Mouse (Mus musculus): ENCODE measurements at regions not wholly inside any gene's neighbourhood (a gene's known extent, or its start where the extent isn't known, plus 50 kb on each side); places are given as distances from the start of the nearest gene placed in this dataset.

DNA sequence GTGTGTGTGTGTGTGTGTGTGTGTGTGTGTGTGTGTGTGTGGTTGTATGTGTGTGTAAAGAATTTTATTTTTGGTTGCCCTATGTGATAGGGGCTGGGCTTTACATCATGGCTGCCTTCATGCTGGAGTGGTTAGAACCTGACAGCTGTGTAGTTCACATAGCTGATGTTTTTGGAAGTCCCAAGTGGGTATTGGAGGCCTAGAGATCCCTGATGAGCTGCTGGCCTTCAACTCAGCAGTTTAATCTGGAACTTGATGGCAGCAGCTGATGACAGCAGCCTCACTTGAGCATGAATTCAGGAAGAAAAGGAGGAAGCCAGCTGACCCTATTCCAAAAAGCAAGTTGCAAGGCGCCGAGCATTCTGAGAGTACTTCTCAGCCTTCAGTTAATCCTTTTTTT, 846.6 kb downstream of the Adgrl2 start:
- no peak for DNase-seq

DNA sequence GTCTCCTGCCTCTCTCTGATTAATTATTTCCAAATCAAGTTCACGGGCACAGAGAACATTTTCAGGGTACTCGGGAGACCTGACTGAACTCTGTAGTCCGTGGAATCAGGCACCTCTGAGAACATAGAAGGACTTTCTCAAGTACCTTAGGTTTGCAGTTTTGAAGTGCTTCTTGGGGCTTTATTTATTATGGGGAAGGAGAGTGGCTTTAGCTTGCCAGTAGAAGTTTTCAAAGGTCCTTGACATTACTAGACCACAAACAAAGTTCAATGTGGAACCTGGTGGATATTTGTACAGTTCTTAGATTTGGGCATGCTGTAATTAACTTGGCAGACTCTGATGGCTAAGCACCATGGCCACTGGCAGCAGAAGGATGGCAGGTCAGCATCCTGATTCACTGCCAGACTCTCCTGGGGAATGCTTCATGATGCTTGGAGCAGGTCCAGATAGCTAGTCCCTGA, 853.5 kb downstream of the Adgrl2 start:
- peak in 1 of 2 experiments; percentile 4 for DNase-seq

DNA sequence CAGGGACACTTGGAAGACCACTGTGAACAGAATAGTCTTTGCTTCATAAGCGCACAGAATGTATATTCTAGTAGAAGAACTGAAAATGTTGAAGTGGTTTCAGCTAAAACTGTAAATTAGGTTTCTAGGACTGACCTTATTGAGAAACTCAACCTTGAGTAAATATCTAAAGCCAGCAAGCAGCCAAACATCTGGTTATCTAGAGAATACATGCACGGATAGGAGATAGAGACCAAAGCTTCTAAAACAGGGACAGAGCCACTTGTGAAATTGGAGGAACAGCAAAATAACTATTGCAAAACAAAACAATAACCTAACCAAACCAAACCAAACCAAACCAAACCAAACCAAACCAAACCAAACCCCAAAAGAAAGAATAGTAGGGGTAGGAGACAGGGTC, 855.7 kb downstream of the Adgrl2 start:
- no peak for DNase-seq

DNA sequence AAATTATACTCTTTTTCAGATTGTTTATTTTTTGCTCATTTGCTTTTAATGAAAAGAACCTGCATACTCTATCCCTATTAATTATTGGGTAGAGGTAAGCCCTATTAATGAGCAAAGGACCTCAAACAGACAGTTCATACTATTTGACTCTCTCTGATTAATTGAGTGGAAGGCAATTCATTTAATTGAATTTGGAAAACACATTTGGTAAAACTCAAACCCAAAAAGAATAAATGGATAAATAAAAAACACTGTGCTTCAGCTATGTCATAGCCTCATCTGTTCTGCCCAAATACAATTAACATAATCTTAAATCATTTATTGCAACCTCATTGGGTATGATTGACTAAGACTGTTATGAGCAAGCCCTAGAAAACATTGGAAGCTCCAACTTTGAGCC, 874.8 kb downstream of the Adgrl2 start:
- DNase-seq, result no peak

DNA sequence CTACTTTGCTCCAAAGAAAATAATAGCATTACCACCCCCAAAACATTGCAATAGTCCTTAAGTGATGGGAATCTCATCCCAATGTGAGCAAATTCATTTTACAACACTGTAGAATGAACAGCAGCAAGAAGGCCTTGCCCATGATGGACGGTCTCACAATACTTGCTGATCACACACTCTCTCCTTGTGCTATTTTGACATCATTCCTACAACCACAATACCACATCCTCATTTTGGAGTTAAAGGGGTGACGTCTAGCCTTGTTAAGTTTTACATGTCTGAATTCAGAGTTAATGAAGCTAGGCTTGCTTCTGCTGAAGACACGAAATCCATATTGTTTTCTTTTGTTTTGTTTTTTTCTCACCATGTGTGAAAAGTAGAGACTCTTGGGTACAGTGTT, 878.2 kb downstream of the Adgrl2 start:
- no peak for DNase-seq

DNA sequence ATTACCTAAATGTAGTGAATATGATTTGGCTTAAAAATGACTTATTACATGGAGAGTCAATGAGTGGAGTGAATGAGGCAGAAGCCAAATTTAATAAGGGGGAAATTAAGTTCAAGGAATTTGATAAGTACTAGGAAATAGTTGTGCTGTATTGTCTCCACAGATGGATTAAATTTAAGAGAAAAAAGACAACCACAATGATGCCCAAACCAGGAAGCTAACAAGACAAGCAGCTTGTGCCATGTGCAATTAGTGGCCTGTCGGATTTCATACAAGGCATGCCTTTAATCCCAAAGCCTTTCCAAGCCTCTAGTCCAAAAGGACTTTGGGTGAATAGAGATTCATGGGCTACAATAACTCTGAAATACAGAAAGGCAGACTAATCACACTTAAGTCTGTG, 883.3 kb downstream of the Adgrl2 start:
- no peak for DNase-seq

DNA sequence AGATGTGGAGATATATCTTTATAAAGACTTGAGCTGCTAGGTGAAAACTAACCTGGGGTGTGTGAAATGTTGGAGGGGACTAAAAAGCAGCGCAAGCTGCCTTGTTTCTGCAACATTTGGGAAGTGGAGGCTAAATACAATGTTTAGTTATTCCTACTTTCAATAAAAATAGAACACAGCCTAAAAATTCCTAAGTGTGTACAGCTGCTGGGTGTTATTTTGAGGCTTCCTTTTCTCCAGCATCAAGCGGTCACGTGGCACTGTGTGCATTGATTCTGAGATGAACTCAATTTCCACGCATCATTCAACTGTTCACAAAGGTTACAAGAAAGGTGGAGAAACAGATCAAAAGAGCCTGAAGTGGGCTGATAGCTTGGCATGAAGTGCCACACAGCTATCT, 896.4 kb downstream of the Adgrl2 start:
- DNase-seq, result no peak

DNA sequence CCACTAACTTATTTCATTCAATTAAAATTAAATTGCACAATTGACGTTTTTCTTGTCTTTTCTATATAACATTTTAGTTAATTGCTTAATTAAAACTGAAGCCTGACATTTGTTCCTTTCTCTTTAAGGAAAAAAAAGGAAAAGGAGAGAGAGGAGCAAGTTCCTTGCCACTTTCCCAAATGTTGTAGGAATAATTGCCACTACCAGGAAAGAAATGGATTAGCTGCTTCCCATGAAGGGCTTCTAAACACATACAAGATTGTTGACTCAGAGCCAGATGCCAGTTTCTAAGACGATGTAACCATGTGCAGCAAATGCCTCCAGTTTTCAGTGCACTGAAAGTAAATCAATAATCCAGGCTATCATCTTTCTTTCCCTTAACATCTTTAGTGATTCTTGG, 914.5 kb downstream of the Adgrl2 start:
- no peak for DNase-seq

DNA sequence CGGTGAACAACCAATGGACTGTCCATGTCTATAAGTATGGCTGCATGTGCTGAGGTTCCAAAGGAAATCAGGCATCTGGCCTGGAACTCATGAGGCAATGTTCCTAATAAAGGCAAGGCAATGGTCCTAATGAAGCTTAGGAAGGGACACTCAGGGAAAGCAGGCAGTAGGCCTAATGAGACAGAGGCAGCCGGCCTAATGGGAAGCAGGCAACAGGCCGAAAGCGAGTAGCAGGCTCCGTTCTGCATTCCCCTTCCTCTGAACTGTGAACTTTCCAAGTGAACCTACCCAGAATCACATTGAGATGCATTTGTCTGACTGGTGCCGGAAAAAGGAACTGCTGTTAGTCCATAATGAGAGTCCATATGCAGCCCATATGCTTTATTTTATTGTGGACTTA, 923.7 kb downstream of the Adgrl2 start:
- DNase-seq, result no peak

DNA sequence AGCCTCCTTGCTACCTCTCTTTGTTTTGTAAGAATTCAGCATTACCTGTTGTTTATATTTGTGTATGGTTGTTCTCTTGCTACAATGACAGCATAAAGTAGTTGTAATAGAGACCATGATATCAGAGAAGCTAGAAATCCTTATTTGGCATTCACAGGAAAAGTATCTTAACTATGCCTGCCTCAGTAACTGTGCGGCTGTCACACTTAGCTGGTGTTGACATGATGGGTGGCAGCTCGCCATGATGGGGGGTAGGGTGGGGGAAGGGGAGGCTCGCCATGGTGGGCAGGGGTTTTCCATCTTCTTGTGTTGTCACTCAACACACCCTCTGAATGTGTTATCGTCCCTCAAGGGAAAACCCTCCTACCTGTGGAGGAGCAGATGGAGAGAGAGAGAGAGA, 934.3 kb downstream of the Adgrl2 start:
- DNase-seq, result no peak

DNA sequence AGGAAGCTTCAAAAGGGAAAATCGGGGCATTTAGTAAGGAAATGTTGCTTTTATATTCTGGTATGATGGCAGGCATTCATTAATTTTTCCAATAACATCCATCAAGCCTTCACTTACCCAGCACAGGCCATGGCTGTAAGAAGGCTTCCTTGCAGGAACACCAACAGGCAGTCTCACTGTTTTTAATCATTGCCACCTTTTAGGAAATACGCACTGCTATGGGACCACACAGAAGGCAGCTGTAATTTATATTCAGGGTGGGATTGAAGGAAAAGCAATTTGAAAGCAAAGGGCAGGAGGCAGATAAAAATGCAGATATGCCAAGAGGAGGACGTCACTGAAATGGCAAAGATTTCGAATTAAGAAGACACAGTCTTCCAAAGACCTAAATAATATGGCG, 937.8 kb downstream of the Adgrl2 start:
- no peak for DNase-seq

DNA sequence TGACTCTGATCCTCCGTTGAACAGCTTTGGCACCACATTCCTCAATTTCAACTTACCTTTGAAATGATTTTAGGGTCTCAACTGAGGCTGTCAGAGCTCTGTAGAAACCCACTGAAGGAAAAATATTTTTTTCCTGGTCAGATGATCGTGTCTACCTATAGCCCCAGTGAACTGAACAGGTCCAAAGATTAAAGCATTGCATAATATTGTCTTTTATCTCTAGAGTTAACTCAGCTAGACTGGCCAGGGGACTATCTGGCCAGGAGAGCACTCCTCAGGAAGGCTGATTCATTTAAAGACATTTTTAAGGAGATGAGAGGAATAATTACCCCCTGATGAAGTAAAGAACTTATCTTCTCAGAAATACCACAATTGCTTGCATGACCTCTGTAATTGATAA, 942.1 kb downstream of the Adgrl2 start:
- no peak for DNase-seq

DNA sequence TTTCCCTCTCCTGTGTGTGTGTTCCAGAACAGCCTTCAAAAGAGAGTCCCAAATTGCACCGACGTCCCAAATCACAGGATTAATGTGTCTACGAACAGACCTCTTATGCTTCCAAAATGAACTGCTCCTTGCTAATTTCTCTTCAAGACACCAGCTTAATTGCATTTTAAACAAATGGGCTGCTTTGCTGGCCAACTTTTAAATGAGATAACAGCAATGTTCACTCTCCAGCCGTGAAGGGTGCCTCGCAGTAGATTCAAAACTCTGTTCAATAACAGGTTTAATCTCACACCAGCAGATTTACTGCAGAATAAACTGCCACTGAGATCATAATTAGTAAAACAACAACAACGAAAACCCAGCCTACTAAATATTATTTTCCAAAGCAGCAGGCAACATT, 957.8 kb downstream of the Adgrl2 start:
- DNase-seq, result no peak

DNA sequence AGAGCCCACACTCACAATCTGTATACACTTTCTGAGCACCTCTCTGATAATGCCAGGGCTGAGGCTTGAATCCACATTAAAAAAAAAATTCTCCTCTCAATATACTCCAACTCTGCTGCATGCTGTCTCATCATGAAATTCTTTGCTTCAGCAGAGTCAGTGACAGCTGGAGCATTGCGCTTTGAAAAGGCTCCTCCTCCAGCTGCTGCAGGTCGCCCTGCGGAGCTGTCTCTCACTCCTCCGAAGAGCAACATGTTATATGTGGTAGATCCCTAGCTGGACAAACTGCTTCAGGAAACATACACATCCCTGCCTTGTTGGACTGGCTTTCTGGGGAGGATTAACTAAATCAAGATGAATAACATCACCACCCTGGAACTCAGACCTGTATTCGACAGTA, 984.5 kb downstream of the Adgrl2 start:
- no peak for DNase-seq

DNA sequence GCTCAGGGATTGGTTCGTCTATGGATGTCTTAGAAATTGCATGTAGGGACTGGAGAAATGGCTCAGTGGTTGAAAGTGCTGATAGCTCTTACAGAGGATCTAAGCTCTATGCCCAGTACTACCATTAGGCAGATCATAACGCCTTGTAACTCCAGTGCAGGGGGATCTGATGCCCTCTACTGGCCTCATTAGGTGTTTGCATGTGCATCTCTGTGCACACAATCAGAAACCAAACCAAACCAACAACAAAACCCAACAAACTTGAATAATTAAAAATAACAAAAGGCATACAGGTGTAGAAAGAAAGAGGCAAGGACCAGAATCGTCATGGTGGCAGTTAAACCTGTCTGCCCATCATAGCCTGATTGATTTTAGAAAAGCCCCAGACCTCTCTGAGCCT, 986.3 kb downstream of the Adgrl2 start:
- no peak for DNase-seq

DNA sequence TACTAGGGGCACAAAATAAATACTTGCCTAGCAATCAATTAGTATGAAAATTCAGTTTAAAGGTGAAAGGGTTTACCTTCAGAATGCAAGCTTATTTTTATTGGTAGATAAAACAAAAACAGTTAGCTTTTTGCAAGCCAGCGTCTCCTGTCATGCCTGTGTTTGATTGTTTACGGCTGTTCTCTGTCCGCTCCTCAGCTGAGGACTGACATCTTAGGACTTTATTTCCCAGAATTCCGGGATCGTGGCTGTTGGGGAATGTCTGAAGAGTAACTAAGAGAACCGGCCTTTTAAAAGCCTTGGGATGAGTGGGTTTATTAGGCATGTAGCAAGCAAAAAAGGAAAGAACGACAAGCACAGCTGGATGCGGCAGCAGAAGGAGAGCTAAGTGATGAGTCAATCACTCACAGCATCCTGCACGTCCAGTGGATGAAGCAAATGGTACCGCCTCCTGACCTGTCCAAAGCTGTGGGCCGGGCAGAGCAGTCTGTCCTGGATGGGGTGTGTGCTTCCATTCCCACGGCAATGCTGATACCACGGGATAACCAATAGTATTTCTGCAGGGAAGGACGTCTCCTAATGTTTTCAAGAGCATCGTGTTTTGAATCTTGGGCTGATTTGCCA, 990.9 kb downstream of the Adgrl2 start:
- DNase-seq, result no peak

DNA sequence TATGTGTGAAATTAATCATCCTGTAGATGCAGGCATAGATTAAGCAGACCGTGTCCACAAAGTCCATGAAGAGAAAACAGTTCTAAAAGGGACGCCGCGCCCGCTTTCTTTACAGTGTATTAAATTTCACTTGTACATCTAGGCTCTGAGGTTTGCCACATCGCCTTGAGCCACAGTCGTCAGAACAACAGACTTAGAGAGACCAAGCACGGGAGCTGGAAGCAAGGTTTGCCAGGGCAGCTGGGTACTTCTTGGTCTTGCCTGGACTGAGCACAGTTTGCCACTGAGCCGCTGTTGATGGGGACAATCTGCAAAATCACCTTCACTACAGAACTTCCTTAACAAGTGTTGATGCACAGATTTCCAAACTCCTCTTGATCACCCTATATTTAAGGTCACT, 998.6 kb downstream of the Adgrl2 start:
- no peak for DNase-seq

DNA sequence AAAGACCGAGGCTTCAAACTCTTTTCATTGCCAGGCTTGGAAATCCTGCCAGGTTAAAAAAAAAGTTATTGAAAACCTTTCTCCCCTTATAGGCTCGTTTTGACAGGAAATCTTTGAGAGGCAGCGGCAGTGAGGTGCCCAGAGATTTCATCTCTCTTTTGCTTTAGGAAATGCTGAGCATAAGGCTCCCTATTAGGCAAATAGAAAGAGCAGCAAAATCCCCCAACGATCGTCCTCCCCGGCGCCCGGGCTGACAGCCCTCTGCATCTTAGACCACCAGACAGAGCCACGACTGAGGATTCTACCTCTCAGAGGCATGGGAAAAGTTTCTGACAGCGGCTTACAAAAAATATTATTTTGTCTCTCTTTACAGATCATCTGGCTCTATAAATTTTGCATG, 999.5 kb downstream of the Adgrl2 start:
- DNase-seq, result no peak

DNA sequence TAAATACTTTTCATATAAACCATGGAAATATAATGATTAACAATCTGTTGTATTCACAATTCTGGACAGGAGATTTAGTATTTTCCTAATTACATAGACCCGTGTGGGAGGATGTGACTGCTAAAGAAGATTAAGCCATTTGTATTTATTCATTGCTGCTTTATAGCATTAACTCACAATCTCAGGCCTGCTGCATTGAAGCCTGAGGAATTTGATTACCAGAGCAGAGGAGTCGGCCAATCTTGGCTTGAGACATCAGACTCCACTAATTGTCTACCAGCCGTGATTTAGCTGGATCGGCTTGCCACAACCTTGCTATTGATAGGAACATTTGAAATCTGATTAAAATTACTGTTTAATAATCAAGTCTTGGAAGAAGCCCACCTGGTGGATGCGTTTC, 1007.5 kb downstream of the Adgrl2 start:
- DNase-seq, result no peak

DNA sequence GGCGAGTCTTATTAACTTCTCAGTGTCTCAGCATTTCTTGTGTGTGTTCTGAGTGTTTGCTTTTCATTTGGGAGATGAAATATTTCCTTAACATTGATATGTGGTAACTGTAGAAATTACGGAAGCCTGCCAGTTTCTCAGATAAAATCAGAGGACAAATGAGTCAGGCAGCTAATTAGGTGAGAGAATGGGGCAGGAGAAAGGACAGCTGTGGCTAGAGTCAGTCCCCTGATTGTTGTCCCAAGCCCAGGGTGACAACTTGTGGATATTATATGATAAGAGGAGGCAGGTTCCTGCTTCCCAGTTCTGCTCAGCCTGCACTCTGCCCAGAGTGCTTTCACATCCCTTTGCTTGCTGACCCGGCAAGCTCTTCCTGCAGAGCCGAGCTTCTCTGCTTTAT, 1008.7 kb downstream of the Adgrl2 start:
- no peak for DNase-seq

DNA sequence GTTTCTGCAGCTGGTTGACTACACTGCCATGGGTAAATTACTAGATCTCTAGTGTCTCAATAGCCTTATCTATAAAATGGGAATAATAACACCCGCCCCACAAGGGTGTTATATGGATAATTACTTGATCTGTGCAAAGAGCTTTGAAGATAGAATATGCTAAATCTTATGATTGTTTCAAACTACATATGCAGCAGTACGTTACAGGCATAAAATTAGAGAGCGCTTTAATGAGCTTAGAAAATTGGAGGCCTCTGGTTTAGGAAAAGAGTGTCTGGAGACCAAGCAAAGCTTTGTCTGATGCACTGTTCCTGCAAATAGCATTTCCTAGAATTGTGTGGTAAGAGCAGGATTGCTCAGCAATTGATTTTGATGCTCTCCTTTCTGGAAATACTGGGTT, 1013.8 kb downstream of the Adgrl2 start:
- no peak for DNase-seq

DNA sequence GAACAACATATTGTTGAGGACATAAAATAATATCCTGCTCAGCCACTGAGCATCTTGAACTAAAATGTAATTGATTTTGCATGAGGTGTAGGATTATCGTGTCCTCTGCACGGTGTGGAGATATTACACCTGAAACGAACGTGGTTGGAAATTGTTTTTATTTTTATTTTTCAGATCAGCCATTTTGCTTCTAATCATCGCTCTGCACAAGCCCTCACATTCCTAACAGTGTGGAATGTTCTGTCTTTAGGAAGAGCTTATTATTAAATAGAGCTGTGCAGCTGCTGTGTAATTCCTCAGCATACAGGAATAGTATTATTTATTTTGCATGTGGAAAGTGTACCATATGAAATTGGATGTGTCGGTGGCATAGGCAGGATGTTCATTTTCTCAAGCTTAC, 1014.3 kb downstream of the Adgrl2 start:
- DNase-seq, result no peak

DNA sequence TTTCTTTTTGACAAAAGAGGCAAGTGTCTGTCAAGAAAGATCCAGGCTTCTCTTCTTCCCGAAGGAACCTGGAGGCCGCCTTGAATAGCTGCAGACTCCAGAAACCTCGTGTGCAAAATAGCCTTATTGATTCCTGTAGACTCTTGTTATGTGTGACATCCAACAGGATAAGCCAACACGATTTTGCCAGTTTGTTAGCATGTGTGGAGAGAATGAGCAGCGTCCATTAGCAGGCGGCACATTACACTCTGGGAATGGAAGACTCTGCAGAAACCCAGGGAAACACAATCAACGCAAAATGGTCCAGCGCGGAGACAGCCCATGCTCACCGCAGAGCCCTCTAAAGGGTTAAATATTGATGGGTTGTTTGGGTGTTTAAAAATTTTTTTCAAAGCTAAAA, 1014.9 kb downstream of the Adgrl2 start:
- no peak for DNase-seq

DNA sequence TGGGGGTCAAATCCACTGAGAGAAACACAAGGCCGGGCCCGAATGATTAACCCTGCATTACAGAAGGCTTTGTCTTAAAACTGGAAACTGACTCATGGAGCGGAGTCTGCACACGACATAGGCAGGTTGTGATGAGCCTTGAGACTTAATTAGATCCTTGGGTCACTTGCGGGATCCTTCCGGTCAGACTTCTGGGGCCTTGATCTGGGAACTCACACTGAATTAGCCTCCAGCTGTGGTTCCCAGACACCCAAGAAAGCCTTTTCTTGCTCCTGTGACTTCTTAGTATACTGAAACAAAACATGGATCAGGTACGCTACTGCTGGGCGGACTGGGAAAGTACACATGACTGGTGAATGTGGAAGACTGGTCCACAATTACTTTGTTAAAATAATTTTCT, 1015.8 kb downstream of the Adgrl2 start:
- no peak for DNase-seq

DNA sequence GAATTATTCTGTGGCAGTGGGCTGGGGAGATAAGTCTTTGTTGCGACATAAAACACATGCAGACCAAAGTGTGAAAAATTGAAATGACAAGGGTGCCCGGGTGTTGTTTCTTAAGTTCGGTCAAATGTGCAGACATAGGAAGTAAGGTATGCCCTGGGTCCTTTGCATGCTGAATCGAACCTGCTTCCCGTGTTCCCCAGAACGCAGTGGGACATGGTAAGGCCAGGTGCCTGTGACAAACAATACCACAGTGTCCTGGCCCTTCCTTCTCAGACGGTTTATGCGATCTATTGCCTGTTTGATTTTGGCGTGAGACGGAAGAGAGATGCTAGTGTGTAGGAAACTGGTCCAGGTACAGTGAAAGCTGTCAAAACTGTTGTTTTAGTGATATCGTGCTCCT, 1022.1 kb downstream of the Adgrl2 start:
- no peak for DNase-seq

DNA sequence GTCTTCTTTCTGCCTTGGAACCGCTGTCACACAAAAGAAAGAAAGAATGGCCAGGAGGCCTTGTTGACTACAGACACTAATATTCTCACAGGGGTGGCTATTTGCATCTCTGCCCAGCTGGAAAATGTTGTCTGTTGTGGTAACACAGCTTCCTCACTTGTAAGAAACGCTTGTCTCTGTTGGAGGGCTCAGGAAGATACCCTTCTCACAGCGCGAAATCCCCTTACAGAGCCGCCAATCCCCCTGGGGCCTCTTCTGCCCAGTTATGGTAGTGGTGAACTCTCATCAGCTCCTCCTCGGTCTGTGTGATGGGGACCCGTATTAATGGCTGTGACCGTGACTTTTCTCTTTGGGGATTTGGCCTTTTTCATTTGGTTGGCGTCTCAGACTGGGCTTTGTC, 1022.5 kb downstream of the Adgrl2 start:
- DNase-seq, result no peak

All from kidney, postnatal 25 days (tissue).